Mouse (Mus musculus) testis, adult 10 weeks (tissue): ENCODE results near the gene Tsr1. TPM values are rescaled to one million over a fixed set of nuclear protein-coding genes. Genes with fewer than 3 reads are reported as not detected.

ENCODE experiments used
- polyA plus RNA-seq: library from polyadenylated mRNA; stranded (reverse); fragments of 350-450 nt; fragmentation: Illumina TruSeq; extraction: RNeasy Lipid Tissue Mini Kit (QIAGEN cat#74804); gene quantifications from one replicate; pipeline ENCODE4 v1.2.3, GENCODE M21; 2014; ENCODE audit warnings: low read depth, low replicate concordance

The Tsr1 gene
- polyA plus RNA-seq = 24.5 TPM

GRCm38 (mm10) chr11:74897678-74898516 lies at the start of gene Tsr1:
Tsr1 (plus strand) TSS chr11:74898071.

DNA sequence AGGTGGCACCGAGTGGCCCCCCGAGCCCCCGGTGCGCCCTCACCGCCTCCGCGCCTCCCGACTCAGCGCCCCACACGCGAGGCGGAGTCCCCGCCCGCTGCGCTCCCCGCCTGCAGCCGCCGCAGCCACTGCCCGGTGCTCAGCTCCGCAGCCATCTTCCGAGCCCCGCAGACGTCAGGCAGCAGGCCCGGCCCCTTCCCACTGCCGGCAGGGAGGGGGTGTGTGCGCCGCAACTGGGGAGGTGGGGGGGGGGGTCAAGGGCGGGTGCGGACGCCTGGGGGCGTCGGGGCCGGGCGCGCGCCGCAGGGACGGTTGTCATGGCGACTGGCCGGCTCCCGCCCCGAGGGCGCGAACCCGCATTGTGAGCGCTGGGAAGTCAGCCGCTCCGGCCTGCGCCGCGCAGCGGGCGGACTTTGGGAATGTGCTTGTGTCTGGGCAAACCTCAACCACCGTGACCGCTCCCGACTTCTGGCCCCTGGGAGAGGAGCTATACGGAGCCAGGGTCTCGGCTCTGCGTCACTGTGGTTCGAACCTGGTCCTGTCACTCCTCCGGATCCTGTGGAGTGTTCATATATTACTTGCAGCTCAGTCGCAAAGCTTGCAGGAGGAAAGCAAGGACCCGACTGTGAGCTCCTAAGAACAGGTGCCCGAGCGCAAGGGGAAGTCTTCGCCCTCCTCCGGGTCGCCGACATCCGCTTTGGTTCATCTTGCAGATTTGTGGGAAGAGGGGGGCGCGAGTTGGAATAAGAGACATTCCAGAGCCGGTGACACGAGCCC lies 782 bp upstream of the Tsr1 start, which contains the start of gene Sgsm2:
Sgsm2 (minus strand) TSS at position 160 of the 777 bp plus-strand sequence.

GRCm38 (mm10) chr11:74925577-74926387 lies 27.9 kb downstream of the Tsr1 start, which contains the start of the genes Smg6 and Srr:
Smg6 (plus strand) TSS chr11:74925823.
Srr (minus strand) TSS chr11:74925948.

Other genes with a start within 250 kb of the Tsr1 start
- gene Cluh, start 248.6 kb upstream of the Tsr1 start, polyA plus RNA-seq = 6.2 TPM
- gene Pafah1b1, start 173.4 kb upstream of the Tsr1 start, polyA plus RNA-seq = 1,245 TPM
- gene Mettl16, start 127.2 kb upstream of the Tsr1 start, polyA plus RNA-seq = 25.9 TPM
- gene Mnt, start 67.2 kb upstream of the Tsr1 start, polyA plus RNA-seq = 3.6 TPM
- 1.6 TPM for gene Sgsm2, start 1.0 kb upstream of the Tsr1 start, polyA plus RNA-seq
- gene Smg6, start 27.8 kb downstream of the Tsr1 start, polyA plus RNA-seq = 41.4 TPM
- 86.2 TPM for gene Srr, start 27.9 kb downstream of the Tsr1 start, polyA plus RNA-seq